In genomic region chr9:44170691-44171151, GRCm38 (mm10) we compare ENCODE assay signal across 18 mouse cellular contexts. TPM values are rescaled to one million over a fixed set of nuclear protein-coding genes. Genes with fewer than 3 reads are reported as not detected.
DNase-seq lines count a peak whose midpoint lies in the region; ATAC-seq and TF ChIP-seq lines count a peak whose summit lies in the region.
"Had no signal": no experiment of that assay in that cellular context is flagged by ENCODE, and none has a peak within 500 bp of the region (broad histone marks: within the 10 kb centered on the region; RNA-seq: fewer than 3 reads in every experiment).

No protein-coding gene starts in this region.

- no peak overlapping the region for H3K4me3 ChIP-seq in left cerebral cortex, adult 2 months
- H3K4me3 ChIP-seq in heart, embryonic 14.5 days (ENCODE audit: control insufficient read depth in 1 of 2, insufficient read depth in 1 of 2, low read depth in 1 of 2, low read length in 2 of 2): no peak overlapping the region
- H3K4me3 ChIP-seq in neural tube, embryonic 15.5 days (replicated peaks): no peak overlapping the region
- H3K4me3 ChIP-seq in hindbrain, embryonic 11.5 days (ENCODE audit: low read depth, low read length): no peak overlapping the region
- H3K4me3 ChIP-seq: erythroblast, embryonic 14.5 days; hindbrain, embryonic 13.5 days; limb, embryonic 15.5 days; lung, embryonic 15.5 days had no signal

- H3K9ac ChIP-seq in heart, embryonic 14.5 days (ENCODE audit: low read length): peak overlapping the region; percentile 60; the same call in 1 of the 2 replicates
- H3K9ac ChIP-seq in neural tube, embryonic 15.5 days (replicated peaks): no peak overlapping the region
- no peak overlapping the region for H3K9ac ChIP-seq in hindbrain, embryonic 11.5 days (ENCODE audit: low read depth, low read length)
- H3K9ac ChIP-seq: hindbrain, embryonic 13.5 days; limb, embryonic 15.5 days; lung, embryonic 15.5 days had no signal

- H3K4me1 ChIP-seq in heart, embryonic 14.5 days (ENCODE audit: control insufficient read depth in 2 of 2, insufficient read depth in 2 of 2, low read length in 2 of 2): peaks cover 13 to 41% of the 10 kb centered on the region in 2 experiments
- H3K4me1 ChIP-seq in neural tube, embryonic 15.5 days: no peaks in the 10 kb centered on the region
- no peaks in the 10 kb centered on the region for H3K4me1 ChIP-seq in hindbrain, embryonic 11.5 days (replicated peaks; ENCODE audit: control insufficient read depth, insufficient read depth, low read length)
- H3K4me1 ChIP-seq: lung, embryonic 15.5 days had no signal

- peaks cover 58% of the 10 kb centered on the region for H3K36me3 ChIP-seq in heart, embryonic 14.5 days (ENCODE audit: control insufficient read depth, insufficient read depth, low read length)
- H3K36me3 ChIP-seq in neural tube, embryonic 15.5 days: peaks cover 33% of the 10 kb centered on the region
- peaks cover 2% of the 10 kb centered on the region; the same call in 1 of the 2 replicates for H3K36me3 ChIP-seq in hindbrain, embryonic 11.5 days (ENCODE audit: control insufficient read depth, insufficient read depth, low read length)

- no peak for TF ChIP-seq CTCF in left cerebral cortex, adult 2 months (IDR thresholded peaks at IDR 0.05)

- peak overlapping the region; percentile 36 for H3K4me2 ChIP-seq in heart, embryonic 14.5 days (ENCODE audit: low read length)
- H3K4me2 ChIP-seq in neural tube, embryonic 15.5 days: no peak overlapping the region
- no peak overlapping the region for H3K4me2 ChIP-seq in hindbrain, embryonic 11.5 days (replicated peaks; ENCODE audit: low read depth, low read length)
- H3K4me2 ChIP-seq: hindbrain, embryonic 13.5 days; limb, embryonic 15.5 days; lung, embryonic 15.5 days; midbrain, embryonic 11.5 days had no signal

- peak; percentile 42 for ATAC-seq in heart, embryonic 14.5 days (ENCODE audit: insufficient number of reproducible peaks, insufficient read depth, low FRiP score, low read depth)
- ATAC-seq in neural tube, embryonic 15.5 days (ENCODE audit: low FRiP score): no peak
- ATAC-seq in hindbrain, embryonic 11.5 days (ENCODE audit: low FRiP score): no peak
- ATAC-seq: intestine, postnatal 0 days had no signal

- WGBS in heart, embryonic 14.5 days: 10% methylated on average over 3 of the region's 3 CpGs
- WGBS in neural tube, embryonic 15.5 days: 77% methylated on average over 3 of the region's 3 CpGs
- 93% methylated on average over 3 of the region's 3 CpGs for WGBS in hindbrain, embryonic 11.5 days

- H3K27me3 ChIP-seq in heart, embryonic 14.5 days (ENCODE audit: control insufficient read depth, insufficient read depth, low read length): no peaks in the 10 kb centered on the region
- H3K27me3 ChIP-seq in neural tube, embryonic 15.5 days (replicated peaks): no peaks in the 10 kb centered on the region
- no peaks in the 10 kb centered on the region for H3K27me3 ChIP-seq in hindbrain, embryonic 11.5 days (ENCODE audit: control insufficient read depth, insufficient read depth, low read length)
- H3K27me3 ChIP-seq: hindbrain, embryonic 13.5 days; limb, embryonic 15.5 days; lung, embryonic 15.5 days had no signal

- peak overlapping the region; percentile 24; the same call in 1 of the 2 replicates for H3K27ac ChIP-seq in left cerebral cortex, adult 2 months
- peak overlapping the region; percentile 66 to 83 for H3K27ac ChIP-seq in heart, embryonic 14.5 days (replicated peaks in 1 of 2; ENCODE audit: control insufficient read depth in 1 of 2, insufficient read depth in 1 of 2, low read depth in 2 of 2, low read length in 2 of 2)
- H3K27ac ChIP-seq in neural tube, embryonic 15.5 days (replicated peaks): no peak overlapping the region
- no peak overlapping the region for H3K27ac ChIP-seq in hindbrain, embryonic 11.5 days (ENCODE audit: low read depth, low read length)
- H3K27ac ChIP-seq: hindbrain, embryonic 13.5 days; limb, embryonic 15.5 days; lung, embryonic 15.5 days had no signal

- no peaks in the 10 kb centered on the region for H3K9me3 ChIP-seq in heart, embryonic 14.5 days (ENCODE audit: control insufficient read depth, low read length)
- H3K9me3 ChIP-seq in neural tube, embryonic 15.5 days (replicated peaks): no peaks in the 10 kb centered on the region
- H3K9me3 ChIP-seq in hindbrain, embryonic 11.5 days (ENCODE audit: control insufficient read depth, low read length): no peaks in the 10 kb centered on the region
- H3K9me3 ChIP-seq: hindbrain, embryonic 13.5 days; limb, embryonic 15.5 days; lung, embryonic 15.5 days had no signal

- intact Hi-C loops in left cerebral cortex, adult 2 months (cut with DNase I): no loop called here
- intact Hi-C loops in left cerebral cortex, postnatal 14 days (cut with DNase I): no loop called here

- DNase-seq in left cerebral cortex, adult 2 months (ENCODE audit: extremely low spot score in 1 of 2, low spot score in 2 of 2): no peak
- DNase-seq in left cerebral cortex, postnatal 14 days (ENCODE audit: low spot score in 2 of 2): no peak
- DNase-seq in gastrocnemius, postnatal 25 days: peak; percentile 63
- DNase-seq in thymus, postnatal 14 days: no peak
- DNase-seq in cerebellum, postnatal 14 days: no peak
- DNase-seq in hindbrain, embryonic 11.5 days (ENCODE audit: low spot score): no peak
- DNase-seq: cerebellum, postnatal 25 days; spleen, adult 18-20 months; thymus, adult 2 months had no signal

RNA-seq across cellular contexts. Expression of gene Mcam, which starts 36.5 kb away (rescaled TPM):
- total RNA-seq in left cerebral cortex, adult 2 months (2021): 10 to 100 TPM in 1 of 2 experiments, 1 to 10 TPM in 1; 9.0 to 11.6 TPM
- 10 to 100 TPM; 20.3 to 22.0 TPM for total RNA-seq in left cerebral cortex, postnatal 14 days (2021)
- 10 to 100 TPM; 31.2 to 32.4 TPM for total RNA-seq in gastrocnemius, postnatal 25 days (2021)
- 129 and 130 TPM in 2 replicates for polyA plus RNA-seq in heart, embryonic 14.5 days (2014; fragmentation: Nextera tagmentation; extraction: Ambion mirVana)
- 17.3 and 22.6 TPM in 2 replicates for polyA plus RNA-seq in neural tube, embryonic 15.5 days (2015; fragmentation: Nextera tagmentation; extraction: Ambion mirVana)
- 13.0 and 14.3 TPM in 2 replicates for polyA plus RNA-seq in hindbrain, embryonic 11.5 days (2014; fragmentation: Nextera tagmentation; extraction: Ambion mirVana)
- polyA plus RNA-seq: erythroblast, embryonic 14.5 days had no signal

RNA-seq across cellular contexts. Expression of gene Rnf26, which starts 57.4 kb away (rescaled TPM):
- total RNA-seq in left cerebral cortex, adult 2 months (2021): 10 to 100 TPM; 32.7 to 33.1 TPM
- total RNA-seq in left cerebral cortex, postnatal 14 days (2021): 10 to 100 TPM; 28.1 to 31.9 TPM
- 1 to 10 TPM; 2.9 TPM for total RNA-seq in gastrocnemius, postnatal 25 days (2021)
- 30.4 and 32.9 TPM in 2 replicates for polyA plus RNA-seq in heart, embryonic 14.5 days (2014; fragmentation: Nextera tagmentation; extraction: Ambion mirVana)
- polyA plus RNA-seq in neural tube, embryonic 15.5 days (2015; fragmentation: Nextera tagmentation; extraction: Ambion mirVana): 33.7 and 42.5 TPM in 2 replicates
- 43.7 and 51.8 TPM in 2 replicates for polyA plus RNA-seq in hindbrain, embryonic 11.5 days (2014; fragmentation: Nextera tagmentation; extraction: Ambion mirVana)

RNA-seq across cellular contexts. Expression of gene Gm49380, which starts 57.4 kb away (rescaled TPM):
- total RNA-seq in left cerebral cortex, adult 2 months (2021): under 1 TPM in 1 of 2 experiments, not detected in 1; 0.56 TPM
- total RNA-seq in left cerebral cortex, postnatal 14 days (2021): under 1 TPM; 0.25 to 0.37 TPM
- 1 to 10 TPM in 1 of 2 experiments, under 1 TPM in 1; 0.82 to 2.4 TPM for total RNA-seq in gastrocnemius, postnatal 25 days (2021)
- polyA plus RNA-seq in heart, embryonic 14.5 days (2014; fragmentation: Nextera tagmentation; extraction: Ambion mirVana): 0.07 and 0.08 TPM in 2 replicates
- 0.15 and 0.58 TPM in 2 replicates for polyA plus RNA-seq in neural tube, embryonic 15.5 days (2015; fragmentation: Nextera tagmentation; extraction: Ambion mirVana)
- 0.29 and 0.38 TPM in 2 replicates for polyA plus RNA-seq in hindbrain, embryonic 11.5 days (2014; fragmentation: Nextera tagmentation; extraction: Ambion mirVana)
- polyA plus RNA-seq: erythroblast, embryonic 14.5 days; intestine, postnatal 0 days; large intestine, adult 2 months; thymus, adult 2 months had no signal

Comparison
In these comparisons a context has a peak if more than half of its experiments do, and no peak if none do; other contexts are left out.
1. H3K27ac ChIP-seq: peak in left cerebral cortex, adult 2 months (single experiment) and heart, embryonic 14.5 days (2 of 2); none in neural tube, embryonic 15.5 days (single experiment) and hindbrain, embryonic 11.5 days (single experiment).
2. RNA of gene Rnf26, which starts 57.4 kb away (total RNA-seq): 32.7 to 33.1 TPM in left cerebral cortex, adult 2 months and 28.1 to 31.9 TPM in left cerebral cortex, postnatal 14 days; 2.9 TPM in gastrocnemius, postnatal 25 days; every median in the first group is over 4 times any median in the second.